Mouse (Mus musculus): ENCODE data around the gene Adam11.
"Not testable (repeated sequence)": the region's sequence is repeated elsewhere in the genome, so short reads cannot be mapped to it uniquely, and the experiment has no call there.

Gene Adam11

DNA sequence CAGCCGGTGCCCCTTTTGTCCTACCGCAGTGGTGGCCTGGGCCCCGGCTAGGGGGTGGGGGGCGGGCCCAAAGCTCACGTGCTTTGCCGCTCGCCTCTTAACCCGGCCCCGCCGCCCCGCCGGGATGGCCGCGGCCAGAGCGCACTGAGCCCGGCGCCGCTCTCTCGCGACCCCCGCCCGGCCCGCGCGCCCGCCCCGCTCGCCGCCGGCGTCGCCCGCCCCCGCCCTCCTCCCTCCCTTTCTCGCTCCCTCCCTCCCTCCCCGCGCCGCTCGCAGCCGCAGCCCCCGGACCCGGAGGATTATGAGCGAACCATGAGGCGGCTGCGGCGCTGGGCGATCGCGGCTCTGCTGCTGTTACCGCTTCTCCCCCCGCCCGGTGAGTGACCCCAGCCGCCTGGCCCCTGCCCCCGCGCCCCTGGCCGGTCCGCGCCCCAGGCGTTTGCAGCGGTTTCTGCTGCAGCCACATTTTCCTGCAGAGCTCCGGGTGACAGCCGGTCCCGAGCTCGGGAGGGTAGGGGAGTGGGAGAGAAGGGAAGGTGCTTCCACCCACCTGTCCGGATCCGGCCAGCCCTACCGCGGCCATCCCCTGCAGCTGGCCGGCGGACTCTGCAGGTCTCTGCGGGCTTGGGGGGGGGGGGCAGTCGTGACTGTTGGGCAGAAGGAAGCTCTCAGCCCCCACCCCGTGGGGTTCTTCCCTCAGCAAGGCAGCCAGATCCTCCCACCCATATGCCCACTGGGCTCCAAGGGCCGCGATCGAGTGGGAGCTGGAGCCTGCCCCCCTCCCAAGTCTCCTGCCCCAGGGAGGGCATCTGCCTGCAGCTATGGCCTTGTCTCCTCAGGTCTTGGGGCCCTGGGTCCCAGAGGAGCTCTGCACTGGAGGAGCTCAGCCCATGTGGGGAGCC, at the start of gene Adam11:
Gene Adam11, plus strand, starts transcription at position 131 of the 902 bp plus-strand sequence.
- DNase-seq (ENCODE audit: low spot score): no peak

DNA sequence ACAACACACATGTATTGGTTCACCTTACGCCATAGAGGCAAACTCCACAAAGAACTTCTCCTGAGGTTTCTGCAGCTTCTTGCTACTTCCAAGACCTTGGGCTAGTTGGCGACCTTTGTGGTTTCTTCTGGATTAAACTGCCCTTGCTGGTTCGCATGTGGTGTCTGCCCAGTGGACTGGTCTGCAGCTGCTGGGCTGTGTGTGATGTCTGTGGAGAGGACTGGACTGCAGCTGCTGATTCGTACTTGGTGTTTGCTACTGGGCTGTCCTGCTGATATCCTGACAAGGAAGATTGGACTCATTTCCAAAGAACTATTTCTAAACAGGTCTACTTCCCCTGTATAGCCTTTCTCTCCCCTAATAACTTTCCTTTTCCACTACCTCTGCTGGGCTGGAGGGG, 48.8 kb upstream of the Adam11 start:
- DNase-seq (ENCODE audit: low spot score): no peak

DNA sequence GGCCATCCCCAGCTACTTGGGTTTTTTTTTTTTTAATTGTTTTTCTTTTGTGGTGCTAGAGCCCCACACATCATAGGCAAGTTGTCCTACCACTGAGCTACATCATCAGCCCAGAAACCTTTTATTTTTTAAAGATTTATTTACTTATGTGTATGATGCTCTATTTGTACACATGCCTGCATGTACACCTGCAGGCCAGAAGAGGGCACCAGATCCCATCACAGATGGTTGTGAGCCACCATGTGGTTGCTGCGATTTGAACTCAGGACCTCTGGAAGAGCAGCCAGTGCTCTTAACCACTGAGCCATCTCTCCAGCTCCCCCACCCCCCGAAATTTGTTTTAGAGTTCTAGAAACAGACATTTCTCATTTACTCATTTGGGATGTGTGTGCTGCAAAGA, 46.7 kb upstream of the Adam11 start:
- DNase-seq (ENCODE audit: low spot score): not testable (repeated sequence)

DNA sequence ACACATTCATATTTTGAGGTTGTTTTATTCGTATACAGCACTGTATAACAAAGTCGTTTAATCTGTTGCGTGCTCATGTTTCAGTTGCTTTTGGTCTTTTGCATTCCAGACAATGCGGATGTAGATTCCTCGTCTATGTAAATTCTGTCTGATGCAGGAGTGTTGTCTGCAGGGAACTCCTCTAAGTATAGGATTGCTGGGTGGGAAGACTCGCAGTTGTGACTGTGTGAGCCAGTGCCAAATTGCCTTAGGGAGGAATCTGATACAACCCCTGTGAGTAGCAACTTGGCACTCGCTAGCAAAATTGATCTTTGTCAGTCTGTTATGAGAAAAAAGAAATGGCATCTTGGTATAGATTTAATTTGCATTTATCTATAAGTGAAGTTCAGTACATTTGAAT, 45.1 kb upstream of the Adam11 start:
- no peak for DNase-seq (ENCODE audit: low spot score)

DNA sequence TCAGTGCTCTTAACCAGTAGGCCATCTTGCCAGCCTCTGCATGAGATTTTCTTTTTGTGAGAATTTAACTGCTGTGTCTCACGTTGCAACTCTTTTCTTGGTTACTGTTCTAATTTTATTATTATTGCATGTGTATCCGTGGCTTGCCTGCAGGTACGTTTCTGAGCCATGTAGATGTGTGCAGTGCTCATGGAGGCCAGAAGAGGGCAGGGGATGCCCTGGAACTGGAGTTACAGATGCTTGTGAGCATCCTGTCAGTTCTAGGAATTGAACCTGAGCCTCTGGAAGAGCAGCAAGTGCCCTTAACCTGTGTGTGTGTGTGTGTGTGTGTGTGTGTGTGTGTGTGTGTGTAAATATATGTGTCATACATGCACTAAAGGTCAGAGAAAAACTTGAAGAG, 35.7 kb upstream of the Adam11 start:
- DNase-seq (ENCODE audit: low spot score): no peak

DNA sequence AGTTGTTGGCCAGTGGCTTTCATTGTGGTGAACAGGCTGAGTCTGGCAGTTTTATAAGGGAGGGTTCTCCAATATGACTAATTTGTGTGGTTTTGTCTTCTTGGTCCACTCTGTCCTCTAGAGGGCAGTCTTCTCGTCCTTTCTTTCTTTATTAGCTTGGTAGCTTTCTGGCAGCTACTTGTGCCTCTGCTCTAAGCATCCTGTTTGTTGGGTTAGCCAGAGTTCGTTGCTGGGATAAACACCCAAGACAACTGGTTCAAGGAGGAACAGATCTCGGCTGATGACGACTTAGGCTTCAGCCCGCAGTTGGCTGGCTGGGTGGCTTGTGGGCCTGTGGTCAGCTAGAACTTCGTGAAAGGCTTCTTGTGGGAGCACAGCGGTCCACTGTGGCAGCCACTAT, 32.6 kb upstream of the Adam11 start:
- DNase-seq (ENCODE audit: low spot score): no peak

DNA sequence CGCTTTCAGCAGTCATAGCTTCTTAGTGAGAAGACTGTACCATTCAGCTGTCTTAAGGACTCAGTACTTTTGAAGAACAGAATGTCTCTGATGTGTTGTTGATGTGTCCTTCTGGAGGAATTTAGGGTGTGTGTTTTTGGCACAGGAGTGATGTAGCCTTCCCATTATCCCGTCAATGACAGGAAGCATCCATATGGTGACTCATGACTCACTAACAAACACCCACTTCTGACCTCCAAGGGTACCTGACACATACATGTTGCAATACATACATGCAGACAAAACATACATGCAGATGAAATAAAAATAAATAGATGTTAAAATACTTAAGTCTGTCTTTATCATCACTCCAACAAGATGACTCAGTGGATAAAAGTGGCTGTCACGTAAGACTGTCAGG, 31.4 kb upstream of the Adam11 start:
- DNase-seq (ENCODE audit: low spot score): no peak

DNA sequence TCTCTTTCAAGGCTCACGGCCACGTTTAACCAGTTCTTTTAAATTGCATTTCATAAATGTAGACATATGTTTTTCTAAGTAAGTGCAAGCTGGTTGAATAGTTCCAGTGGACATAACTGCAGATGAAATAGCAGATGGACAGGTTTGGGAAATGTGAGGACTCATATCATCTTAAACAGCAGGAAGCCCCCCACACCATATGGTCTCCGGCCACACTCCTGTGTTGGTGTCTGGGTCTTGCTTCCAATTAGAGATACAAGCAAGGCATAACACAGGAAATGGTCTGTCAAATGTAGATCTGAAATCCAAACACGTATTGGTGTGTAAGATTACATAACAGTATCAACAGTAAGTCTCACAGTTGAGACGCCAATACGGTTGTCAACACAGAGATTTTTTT, 29.9 kb upstream of the Adam11 start:
- no peak for DNase-seq (ENCODE audit: low spot score)

DNA sequence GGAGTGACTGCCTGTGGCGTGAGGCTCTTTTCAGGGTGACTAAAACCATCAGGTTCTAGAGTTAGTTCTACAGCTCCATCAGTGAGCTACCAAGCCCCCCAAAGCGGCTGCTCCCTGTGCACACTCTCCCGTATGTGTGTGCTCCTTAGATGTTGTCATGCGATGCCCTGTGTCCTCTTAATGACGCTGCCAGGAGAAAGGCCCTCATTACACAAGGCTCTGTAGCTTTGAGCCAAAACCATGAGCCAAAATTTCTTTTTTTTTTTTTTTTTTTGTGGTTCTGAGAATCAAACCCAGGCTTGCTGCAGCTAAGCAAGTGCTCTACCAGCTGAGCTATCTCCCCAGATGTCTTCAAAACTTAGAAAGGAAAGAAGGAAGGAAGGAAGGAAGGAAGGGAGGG, 28.1 kb upstream of the Adam11 start:
- no peak for DNase-seq (ENCODE audit: low spot score)

DNA sequence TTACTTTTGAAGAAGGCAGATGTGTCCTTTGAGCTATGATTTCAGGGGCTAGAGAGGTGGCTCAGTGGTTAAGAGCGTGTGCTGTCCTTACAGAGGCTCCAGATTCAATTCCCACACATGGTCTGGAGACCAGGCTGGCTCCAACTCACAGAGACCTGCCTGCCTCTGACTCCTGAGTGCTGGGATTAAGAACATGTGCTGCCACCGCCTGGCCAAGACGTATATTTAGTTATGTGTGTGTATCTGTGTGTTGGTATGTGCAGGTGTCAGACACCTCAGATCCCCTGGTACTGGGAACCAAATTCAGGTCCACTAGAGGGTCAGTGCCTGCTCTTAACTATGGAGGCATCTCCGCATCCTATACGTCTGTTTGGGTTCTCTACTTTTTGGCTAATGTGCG, 26.3 kb upstream of the Adam11 start:
- DNase-seq (ENCODE audit: low spot score): no peak

DNA sequence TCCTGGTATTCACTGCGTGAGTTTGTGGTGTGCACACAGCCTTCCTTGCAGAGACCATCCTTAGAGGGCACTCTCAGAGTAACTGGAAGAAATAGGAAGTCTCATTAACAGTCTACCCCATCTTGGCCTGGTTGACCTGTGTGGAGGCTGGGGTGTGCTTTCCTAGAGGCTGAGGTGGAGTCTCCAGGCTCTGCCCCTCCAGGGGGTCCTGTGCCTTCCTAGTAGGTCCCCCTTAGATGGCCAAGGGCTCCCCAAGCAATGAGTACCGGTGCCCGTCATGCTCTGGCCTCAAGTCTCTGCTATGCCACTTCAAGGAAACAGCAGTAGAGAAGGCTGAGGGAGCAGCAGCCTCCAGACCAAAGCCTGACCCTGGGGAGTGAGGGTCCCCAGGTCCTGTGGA, 23.2 kb upstream of the Adam11 start:
- no peak for DNase-seq (ENCODE audit: low spot score)

DNA sequence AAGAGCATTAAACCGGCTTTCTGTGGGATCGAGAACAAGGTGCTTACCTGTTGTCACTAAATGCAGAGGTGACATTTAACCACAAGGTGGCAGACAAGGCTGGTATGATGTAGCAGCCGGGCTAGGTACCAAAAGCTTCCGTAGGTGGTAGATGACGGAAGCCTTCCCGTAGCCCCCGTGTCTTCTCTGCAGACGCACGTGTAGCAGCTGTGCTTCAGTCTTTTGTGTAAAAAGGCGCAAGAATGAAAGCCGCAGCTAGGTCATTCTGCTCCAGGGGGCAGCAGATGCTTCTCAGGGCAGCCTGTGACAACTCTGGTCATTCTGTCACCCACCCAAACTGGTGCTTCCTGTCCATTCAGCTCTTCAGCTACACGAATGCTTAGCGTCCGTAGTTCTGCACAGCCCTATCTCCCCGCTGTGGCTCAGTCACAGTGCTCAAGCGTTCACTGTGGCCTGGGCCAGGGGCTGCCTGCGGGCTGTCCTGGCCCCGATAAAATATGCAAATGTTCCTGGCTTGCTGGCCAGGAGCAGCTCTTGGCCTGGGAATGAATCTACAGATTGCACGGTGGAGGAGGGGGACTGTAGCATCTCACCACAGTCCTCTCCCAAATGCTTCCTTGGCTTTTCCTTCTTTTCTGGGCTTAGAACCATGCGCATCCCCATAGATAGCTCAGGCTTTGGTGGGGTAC, 21.8 kb upstream of the Adam11 start:
- no peak for DNase-seq (ENCODE audit: low spot score)

DNA sequence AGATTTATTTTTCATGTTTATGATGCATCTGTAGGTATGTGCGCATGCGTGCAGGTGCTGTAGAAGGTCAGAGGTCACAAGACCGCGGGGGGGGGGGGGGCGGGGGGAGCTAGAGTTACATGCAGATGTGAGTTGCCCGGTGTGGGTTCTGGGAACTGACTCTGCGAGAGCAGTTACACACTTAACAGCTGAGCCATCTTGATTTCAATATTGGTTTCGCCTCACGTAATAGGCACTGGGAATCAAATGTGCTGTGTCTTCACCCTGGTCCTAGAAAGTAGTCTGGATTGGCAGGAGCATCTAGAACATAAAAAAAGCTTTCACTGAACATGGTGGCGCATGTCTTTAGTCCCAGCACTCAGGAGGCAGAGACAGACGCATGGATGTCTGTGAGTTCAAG, 20.6 kb upstream of the Adam11 start:
- DNase-seq (ENCODE audit: low spot score): no peak

DNA sequence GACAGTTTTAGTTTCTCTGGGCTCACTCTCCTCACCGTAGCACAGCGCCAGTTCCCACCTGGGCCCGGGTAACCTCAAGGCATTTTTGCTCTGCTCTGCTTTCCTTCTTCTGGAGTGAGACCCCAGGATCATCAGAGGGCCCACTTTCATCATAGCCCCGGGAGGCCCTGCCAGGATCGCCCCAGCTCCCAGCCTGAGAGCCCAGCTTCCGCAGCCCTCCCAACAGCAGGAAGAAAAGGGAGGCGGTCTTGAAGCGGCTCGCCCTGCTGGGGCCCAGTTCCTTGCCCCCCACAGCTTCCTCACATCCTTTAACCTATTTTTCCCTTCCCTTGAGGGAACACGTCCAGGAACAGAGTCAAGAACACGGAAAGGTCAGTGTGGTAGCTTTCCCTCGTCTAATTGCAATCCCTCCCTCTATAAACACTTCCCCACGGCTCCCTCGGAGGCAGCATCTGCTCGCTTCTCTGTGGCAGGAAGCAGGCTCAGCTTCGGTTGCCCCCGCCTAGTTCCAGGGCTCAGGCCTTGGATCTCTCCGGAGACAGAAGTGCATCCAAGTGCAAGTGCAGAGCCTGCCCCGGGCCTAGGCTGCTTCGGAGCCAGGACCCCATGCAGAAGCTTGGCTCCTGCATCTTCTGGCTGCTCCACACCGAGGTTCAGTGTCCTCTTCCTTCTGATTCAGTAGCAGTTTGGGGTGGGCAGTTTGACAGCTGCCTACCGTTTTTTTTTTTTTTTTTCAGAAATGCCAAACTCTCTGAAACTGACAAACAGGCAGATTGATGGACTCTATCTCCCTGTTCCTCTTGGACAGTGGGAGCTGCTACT, 19.9 kb upstream of the Adam11 start:
- no peak for DNase-seq (ENCODE audit: low spot score)

DNA sequence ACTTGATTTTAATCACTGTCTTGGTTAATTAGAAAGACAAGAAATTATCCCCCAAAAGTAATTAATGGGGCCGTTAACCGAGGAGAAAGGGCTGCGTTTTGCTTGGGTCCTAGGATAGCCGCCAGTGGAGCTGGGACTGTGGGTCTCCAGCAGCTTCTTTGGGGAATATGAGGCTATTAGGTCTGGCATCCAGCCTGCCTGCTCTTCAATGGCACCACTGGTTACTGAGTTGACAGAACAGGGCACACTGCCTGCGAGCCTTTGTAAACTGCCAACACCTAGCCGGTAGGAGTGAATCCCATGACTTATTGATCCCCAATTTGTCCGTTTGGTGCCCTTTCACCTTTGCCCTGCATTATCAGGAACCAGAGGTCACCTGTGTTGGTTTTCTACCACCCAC, 19.2 kb upstream of the Adam11 start:
- no peak for DNase-seq (ENCODE audit: low spot score)

DNA sequence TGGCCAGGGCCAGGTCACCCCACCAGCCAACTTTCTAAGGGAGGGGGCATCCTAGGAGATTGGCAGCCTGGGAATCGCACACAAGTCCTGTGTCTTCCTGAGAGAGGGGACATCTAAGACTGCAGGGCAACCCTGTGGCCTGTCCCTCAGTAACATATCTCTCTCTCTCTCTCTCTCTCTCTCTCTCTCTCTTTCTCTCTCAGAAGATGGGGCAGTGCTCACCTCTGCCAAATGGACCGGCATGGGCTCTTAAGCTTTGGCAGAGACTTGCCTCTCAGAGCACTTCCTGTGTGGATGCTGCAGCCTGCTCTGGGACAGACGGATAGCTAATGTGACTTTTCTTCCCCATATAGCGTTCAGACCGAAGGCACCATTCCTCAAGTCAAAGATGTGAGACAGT, 18.4 kb upstream of the Adam11 start:
- DNase-seq (ENCODE audit: low spot score): no peak

DNA sequence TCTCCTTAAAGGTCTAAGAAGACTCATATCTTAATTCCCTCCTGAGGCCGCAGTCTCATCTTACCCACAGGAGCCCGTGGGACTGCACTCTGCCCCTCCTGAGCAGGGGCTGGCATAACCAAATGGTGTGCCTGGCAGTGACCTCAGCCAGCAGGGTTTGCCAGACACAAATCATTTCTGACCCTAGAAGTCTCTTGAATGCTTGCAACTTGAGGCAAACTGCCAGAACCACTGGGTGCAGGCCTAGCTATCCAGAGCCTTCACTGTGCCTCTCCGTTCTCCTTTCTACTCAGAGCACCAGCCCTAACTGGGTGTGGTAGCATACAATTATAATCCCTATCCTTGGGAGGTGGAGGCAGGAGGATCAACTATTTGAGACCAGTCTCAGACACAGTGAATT, 16.5 kb upstream of the Adam11 start:
- no peak for DNase-seq (ENCODE audit: low spot score)

DNA sequence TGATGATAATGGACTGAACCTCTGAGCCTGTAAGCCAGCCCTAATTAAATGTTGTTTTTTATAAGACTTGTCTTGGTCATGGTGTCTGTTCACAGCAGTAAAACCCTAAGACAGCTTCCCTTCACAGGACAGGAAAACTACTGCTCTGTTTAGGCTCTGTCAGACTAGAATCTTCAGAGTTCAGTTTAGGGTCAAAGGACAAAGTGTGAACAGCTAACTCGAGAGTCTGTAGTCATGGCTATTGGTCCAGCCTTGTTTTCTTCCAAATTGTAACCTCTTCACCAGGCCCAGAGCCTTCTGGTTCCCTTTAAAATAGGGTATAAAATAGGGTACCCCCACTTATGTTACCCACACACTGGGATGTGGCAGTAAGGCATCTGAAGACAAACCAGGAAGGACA, 13.4 kb upstream of the Adam11 start:
- DNase-seq (ENCODE audit: low spot score): no peak

DNA sequence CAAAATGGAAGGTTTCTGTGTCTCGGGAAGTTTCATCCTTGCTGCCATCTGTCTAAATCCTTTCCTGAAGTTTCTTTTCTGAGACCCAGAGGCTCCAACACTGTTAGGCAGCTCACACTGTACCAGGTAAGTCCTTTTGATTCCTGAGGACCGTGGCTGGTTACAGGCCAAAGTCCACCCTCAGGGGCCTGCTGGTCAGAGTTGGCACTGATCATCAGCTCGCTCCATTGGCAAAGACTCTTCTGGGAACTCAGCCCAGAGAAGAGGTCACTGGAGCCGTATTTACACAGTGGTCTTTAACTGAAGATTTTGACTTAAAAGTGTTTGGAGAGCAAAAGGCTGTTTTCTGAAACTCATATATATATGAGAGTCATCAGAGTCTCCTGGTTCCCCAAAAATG, 12.9 kb upstream of the Adam11 start:
- DNase-seq (ENCODE audit: low spot score): no peak

DNA sequence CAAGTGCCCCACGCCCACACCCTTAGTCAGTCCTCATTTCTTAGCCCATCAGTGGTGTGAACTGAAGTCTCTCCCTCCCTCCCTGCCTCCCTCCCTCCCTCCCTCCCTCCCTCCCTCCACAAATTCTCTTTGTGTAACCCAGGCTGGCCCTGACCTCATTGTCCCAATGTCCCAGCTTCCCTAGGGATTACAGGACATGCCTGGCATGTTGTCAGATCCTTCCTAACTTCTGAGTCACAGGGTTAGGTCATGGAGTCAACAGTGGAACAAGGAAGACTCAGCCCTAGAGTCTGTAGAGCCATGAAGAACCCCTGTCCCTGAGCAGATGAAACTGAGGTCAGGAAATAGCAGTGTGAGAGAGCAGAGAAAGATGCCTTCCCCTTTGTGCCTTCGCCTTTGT, 11.5 kb upstream of the Adam11 start:
- DNase-seq (ENCODE audit: low spot score): no peak

DNA sequence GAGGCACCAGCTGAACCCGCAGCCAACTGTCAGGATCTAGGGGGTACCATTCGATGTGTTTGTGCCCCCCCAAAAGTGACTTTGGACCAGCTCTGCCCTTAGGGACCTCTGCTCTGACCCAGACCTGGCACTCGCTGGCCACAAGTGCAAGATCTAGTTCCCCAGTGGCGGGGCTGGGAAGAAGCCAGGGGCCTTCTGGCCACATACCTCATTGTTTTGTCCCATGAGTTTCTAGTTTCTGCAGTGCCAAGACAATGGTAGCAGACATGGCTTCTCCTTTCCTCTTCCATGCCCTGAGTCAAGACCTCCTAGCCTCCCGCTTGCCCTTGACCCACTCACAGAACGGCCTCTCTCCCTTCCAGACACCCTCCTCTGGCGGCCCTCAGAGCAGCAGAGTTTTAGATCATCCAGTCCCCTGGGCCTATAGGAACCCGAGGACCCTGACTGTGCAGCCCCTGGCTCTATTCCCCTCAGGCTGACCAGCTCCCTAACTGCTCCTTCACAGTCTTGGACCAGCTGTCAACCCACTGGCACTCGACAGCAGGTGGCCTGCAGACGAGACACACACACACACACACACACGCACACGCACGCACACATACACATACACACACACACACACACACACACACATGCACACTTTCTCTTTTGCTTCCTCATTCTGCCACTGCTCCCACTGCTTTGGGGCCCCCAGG, 8.2 kb upstream of the Adam11 start:
- DNase-seq (ENCODE audit: low spot score): no peak
